Mouse (Mus musculus) right cerebral cortex, postnatal 10 days (tissue): ENCODE data around the gene Itm2b.

ENCODE experiments used
- DNase-seq, 2 experiments: peaks; one replicate each; pipeline ENCODE4 v3.0.0; 2021; ENCODE audit warnings: low spot score in 2 of 2

Itm2b gene

DNA sequence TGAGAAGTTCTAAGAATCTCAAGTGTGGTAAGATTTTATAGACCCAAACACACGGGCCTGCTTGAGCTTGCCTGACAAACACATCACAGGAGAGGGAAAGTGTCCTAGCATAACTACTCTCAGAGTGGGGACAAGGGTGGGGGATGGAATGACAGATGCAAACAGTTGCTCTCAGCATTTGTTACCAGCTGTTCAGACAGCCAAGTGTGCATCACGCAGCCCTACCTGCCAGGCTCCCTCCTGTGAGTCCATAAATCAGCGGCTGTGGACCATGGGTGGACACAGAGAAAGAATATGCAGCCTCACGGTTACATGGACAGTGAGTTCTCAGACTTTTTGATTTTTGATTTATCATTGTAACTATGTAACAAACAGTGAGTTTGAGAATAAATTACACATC lies 15.5 kb downstream of the Itm2b start:
- no peak for DNase-seq

- no peak for DNase-seq
Measured at GRCm38 (mm10) chr14:73368966-73369365, 16.1 kb downstream of the Itm2b start.

DNA sequence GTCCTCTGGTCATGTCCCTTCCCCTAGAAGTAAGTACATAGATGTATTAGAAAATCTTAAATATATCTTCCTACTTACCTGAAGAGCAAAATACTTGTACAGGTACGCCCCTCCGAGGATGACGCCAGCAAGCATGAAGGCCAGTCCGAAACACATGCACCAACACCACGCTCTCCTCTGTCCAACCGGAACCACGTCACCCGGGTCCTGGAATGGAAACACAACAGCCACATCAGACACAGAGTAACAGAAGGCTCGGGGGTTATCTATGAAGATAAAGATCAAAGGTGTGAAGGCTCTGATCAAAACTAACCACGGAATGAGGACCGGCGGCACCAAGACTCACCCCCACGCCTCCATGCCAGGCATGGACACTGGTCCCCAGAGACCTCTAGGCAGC lies 16.9 kb downstream of the Itm2b start:
- DNase-seq = no peak

- no peak for DNase-seq
Measured at GRCm38 (mm10) chr14:73366278-73366677, 18.8 kb downstream of the Itm2b start.

DNA sequence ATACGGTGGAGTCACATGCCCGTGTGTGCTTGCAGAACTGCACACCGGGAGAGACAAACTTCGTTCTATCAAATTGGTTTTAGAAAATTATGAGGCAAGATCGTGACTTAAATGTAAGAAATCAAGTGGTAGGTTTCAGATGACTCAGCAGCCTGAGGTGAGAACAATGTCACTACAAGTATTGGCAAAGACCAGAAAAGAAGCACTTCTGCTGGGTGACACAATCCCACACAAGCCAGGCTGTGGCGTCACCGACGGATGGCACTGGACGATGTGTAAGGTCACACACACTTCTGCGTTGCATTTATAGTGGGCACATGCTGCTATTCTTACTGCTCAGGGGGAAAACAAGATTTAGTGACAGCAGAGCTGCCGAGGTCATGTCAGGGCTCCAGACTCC lies 21.3 kb downstream of the Itm2b start:
- DNase-seq = no peak

GRCm38 (mm10) chr14:73354700-73355099 lies 30.4 kb downstream of the Itm2b start:
- DNase-seq = no peak

DNA sequence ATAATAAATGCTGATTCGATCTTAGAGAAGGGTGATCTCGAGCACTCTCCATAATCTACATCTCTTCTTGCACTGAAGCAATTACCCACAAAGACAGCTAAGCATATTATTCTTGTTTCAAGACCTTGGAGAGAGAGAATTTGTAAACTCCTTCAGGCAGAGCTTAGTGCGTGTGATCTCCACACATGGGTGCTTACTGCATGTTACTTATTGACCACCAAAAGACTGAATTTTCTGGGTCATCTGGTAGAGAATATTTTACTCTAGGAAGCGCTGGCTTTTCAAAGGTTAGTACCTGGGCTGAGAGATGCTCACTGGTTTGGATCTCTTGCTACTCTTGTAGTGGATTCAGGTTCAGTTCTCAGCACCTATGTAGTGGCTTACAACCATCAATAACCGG lies 34.0 kb downstream of the Itm2b start:
- no peak for DNase-seq

- DNase-seq = no peak
Measured at GRCm38 (mm10) chr14:73350029-73350428, 35.1 kb downstream of the Itm2b start.

GRCm38 (mm10) chr14:73349061-73349670 lies 35.9 kb downstream of the Itm2b start:
- DNase-seq = no peak

DNA sequence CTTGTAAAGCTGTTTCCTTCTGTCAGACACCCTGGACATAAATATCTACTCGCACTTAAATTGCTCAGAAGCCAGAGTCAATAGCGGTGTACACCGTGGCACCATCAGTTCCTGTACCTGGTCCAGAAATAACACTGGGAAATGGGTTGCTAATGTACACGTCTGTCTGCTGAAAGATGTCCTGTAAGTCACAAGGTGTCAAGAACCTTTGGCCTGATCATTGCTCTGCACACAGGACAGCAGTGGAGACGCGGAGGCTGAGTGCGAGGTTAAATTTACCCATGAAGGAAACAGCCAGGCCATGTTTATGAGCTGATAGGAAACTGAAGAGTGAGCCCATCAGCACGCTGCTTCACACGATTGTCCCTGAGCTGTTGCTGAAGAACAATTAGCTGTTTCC lies 37.8 kb downstream of the Itm2b start:
- no peak for DNase-seq

GRCm38 (mm10) chr14:73345614-73346013 lies 39.5 kb downstream of the Itm2b start:
- no peak for DNase-seq

- no peak for DNase-seq
Measured at GRCm38 (mm10) chr14:73340051-73340755, 44.9 kb downstream of the Itm2b start.

- DNase-seq = no peak
Measured at GRCm38 (mm10) chr14:73339615-73340014, 45.5 kb downstream of the Itm2b start.

- DNase-seq = no peak
Measured at GRCm38 (mm10) chr14:73336316-73337080, 48.6 kb downstream of the Itm2b start.

DNA sequence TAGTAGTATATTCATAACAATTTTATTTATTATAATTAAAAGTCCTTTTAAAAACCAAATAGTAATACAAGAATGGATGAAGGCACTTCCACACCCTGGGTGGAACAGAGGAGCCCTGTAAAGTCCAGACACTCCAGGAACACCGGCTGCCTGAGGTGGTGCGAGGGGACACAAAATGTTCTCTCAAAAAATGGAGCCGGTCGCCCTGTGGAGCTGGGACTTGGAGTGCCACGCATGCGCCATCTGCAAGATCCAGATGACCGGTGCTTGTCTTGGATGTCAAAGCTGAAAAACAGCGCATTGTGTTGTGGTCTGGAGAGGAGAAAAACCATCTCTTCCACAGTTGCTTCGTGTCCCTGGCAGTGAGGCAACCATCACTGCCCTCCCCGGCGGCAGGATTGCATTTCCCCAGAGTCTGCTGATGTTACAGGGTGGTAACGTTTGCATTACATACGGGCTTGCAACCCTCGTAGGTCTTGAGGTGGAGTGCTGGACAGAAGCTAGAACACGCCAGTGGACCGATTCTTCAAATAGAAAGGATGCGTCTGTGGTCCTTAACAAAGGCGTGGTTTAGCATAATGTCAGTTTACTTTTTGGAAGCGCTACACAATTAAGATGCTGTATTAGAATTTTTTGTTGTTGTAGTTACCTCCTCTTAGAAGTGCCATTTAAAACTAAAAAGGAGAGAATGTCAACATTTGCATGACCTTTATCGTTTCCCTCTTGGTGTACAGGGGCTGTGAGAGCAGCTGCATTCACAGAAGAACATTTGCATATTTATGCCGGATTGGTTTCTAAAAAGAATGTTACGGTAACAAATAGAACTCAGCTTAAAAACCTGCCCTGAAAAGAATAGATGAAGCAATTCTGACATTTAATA lies 49.9 kb downstream of the Itm2b start:
- DNase-seq = no peak

GRCm38 (mm10) chr14:73333880-73334279 lies 51.2 kb downstream of the Itm2b start:
- DNase-seq = no peak

DNA sequence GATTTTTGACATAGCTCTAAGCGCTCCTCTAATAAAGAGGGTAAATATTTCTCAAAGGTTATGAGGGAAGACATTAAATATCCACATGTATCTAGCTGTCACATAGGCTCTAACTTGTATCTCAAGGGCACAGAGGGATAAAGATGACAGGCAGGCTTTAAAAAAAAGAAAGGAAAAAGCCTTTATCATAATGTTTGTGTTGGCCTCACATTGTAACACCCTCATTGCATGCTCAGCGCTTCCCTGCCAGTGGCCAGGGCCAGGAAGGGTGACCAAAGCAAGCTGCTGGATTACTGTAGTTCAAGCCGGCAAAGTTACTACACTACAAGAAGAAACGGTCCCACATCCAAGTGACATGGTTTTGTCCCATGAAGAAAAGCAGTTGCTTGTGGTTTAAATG lies 53.7 kb downstream of the Itm2b start:
- DNase-seq = no peak

DNA sequence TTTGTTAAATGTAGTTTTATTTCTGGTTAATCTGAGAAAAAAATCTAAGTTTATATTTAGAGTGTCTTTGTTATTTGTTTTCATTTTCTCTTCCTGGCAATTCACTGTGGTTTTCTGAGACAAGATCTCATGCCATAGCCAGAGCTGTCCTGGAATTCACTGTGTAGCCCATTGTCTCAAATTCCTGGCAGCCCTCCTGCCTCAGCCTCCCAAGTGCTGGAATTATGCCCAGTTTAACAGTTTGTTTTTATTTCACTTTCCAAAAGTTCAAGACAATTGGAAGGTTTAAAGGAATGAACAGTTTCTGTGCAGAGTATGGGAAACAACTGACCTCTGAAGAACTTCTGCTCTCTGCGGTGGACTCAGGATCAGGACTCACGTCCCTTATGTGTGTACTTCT lies 55.2 kb downstream of the Itm2b start:
- no peak for DNase-seq

- peak in 1 of 2 experiments; percentile 21 for DNase-seq
Measured at GRCm38 (mm10) chr14:73326511-73326910, 58.6 kb downstream of the Itm2b start.

DNA sequence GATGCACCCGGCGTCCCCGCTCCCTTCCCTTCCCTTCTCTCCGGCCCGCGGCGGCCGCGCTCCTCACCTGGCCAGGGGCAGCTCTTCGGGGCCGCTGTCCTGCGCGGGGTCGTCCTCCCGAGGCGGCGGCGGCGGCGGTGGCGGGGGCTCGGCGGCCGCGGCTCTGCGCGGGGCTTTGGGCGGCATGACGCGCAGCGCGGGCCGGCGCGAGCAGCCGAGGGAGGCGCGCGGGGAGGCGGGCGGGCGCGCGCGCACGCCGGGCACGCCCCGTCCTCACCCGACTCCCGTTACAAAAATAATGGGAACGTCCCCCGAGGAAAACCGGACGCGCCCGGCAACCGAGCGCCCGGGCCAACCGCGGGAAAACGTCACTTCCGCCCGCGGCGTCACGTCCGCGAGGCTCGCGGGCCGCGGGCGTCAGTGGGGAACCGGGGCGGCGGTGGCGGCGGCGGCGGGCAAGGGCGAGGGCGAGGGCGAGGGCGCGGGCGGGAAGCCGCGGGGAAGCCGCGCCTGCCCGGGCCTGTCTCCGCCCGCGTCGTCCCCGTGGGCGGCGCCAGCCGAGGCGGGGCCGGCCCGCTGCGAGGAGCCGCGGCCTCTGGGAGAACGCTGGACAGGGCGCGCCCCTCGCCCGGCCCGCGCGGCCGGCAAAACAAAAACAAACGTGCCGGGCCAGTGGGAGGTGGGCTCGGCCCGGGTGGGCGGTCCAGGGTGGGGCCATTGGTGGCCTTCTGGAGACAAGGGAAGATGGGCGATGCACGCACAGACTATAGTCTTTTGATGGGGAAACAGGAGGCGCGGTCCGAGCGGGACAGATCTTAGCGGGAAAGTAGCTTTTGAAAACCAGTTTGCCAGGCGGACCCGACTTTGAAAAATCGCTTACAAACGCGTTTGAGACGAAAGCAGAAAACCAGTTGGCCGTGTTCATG lies 59.4 kb downstream of the Itm2b start, which contains the start of gene Rb1:
Rb1 (minus strand) TSS at position 367 of the 926 bp plus-strand sequence.
- peak; percentile 86 to 88 for DNase-seq
